Mouse (Mus musculus) limb, embryonic 12.5 days (tissue): ENCODE data around the gene Fads6. TPM values are rescaled to one million over a fixed set of nuclear protein-coding genes. Genes with fewer than 3 reads are reported as not detected.

ENCODE experiments used
- ATAC-seq: fragments of 200-750 bp; cut with Nextera tagmentation; 2 replicates; pipeline ENCODE4 v1.8.0; 2017; ENCODE audit warnings: low read depth, moderate TSS enrichment; ENCODE audit not compliant: insufficient number of reproducible peaks, insufficient read depth, low FRiP score, low TSS enrichment
- H3K27ac ChIP-seq: fragments of 300-500 bp; sonication (generic); 2 replicates; pipeline ENCODE4 v1.5.1; 2016; ENCODE audit warnings: mild to moderate bottlenecking, moderate library complexity
- H3K27me3 ChIP-seq: fragments of 300-500 bp; sonication (generic); 2 replicates; pipeline ENCODE4 v1.6.1; 2016; ENCODE audit warnings: mild to moderate bottlenecking, moderate library complexity
- H3K36me3 ChIP-seq: fragments of 300-500 bp; sonication (generic); 2 replicates; pipeline ENCODE4 v1.6.1; 2016; ENCODE audit warnings: mild to moderate bottlenecking, moderate library complexity
- H3K4me1 ChIP-seq: fragments of 300-500 bp; sonication (generic); replicated peaks from 2 replicates; pipeline ENCODE4 v1.6.1; 2016
- H3K4me2 ChIP-seq: fragments of 300-500 bp; sonication (generic); 2 replicates; pipeline ENCODE4 v1.6.1; 2016; ENCODE audit warnings: mild to moderate bottlenecking, moderate library complexity
- H3K4me3 ChIP-seq: fragments of 300-500 bp; sonication (generic); replicated peaks from 2 replicates; pipeline ENCODE4 v1.5.1; 2016; ENCODE audit warnings: mild to moderate bottlenecking
- H3K9ac ChIP-seq: fragments of 300-500 bp; sonication (generic); replicated peaks from 2 replicates; pipeline ENCODE4 v1.6.1; 2016; ENCODE audit warnings: mild to moderate bottlenecking, moderate library complexity
- H3K9me3 ChIP-seq: fragments of 300-500 bp; sonication (generic); 2 replicates; pipeline ENCODE4 v1.6.1; 2016; ENCODE audit warnings: mild to moderate bottlenecking, moderate library complexity
- WGBS: fragments of 180-500 bp; shearing (Covaris S2); methylation state at CpG from one replicate; pipeline ENCODE4 v1.1.7; 2016; 5-methylcytosine and 5-hydroxymethylcytosine counted together
- polyA plus RNA-seq: library from polyadenylated mRNA; unstranded; fragments of >200 nt; fragmentation: Nextera tagmentation; extraction: Ambion mirVana; gene quantifications from 2 replicates; pipeline ENCODE4 v1.2.1, GENCODE M21; 2016

Fads6 gene
- polyA plus RNA-seq, 1 experiment from 2014 or later = 0.10 TPM

DNA sequence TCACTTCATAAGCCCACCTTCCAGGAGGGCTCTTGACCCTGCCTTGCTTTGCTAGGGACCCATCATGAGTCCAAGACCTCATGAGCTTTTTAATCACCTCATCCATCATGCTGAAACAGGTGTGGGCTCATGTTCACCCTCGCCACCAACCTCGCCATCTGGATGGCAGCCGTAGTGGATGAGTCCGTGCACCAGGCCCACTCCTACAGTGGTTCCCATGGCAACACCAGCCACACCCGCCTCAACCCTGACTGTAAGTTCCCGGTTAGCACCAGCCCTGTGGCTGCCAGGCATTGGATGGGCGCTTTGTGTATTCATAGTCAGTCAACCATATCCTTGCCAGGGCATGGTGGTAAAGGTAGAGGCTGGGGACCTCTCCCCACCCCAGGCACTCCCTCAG is 29.3 kb upstream of the Fads6 start:
- Histone ChIP-seq H3K9me3 (no peaks in the 10 kb centered on the region), H3K27me3 (peaks cover 89% of the 10 kb centered on the region), H3K4me1 (peaks cover 8% of the 10 kb centered on the region; the same call in 1 of the 2 replicates), H3K4me2 (no peak overlapping the region), H3K36me3 (no peaks in the 10 kb centered on the region), H3K9ac (no peak overlapping the region), H3K27ac (no peak overlapping the region), H3K4me3 (no peak overlapping the region)
- 61% methylated on average over 7 of the region's 7 CpGs for WGBS
- ATAC-seq = no peak

DNA sequence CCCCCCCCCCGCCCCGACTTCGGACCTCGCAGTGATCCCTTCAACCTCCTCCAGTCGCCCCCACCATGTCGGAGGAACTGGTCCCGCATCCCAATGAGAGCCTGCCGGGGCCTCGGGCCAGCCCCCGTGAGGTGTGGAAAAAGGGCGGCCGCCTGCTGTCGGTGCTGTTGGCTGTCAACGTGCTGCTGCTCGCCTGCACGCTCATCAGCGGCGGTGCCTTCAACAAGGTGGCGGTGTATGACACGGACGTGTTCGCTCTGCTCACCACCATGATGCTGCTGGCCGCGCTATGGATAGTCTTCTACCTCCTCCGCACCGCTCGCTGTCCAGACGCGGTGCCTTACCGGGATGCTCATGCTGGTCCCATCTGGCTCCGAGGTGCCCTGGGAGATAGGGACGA is 25.9 kb upstream of the Fads6 start:
- H3K9me3 ChIP-seq = no peaks in the 10 kb centered on the region
- H3K27me3 ChIP-seq = peaks cover 95% of the 10 kb centered on the region
- H3K4me1 ChIP-seq = peaks cover 9% of the 10 kb centered on the region; the same call in 1 of the 2 replicates
- 14% methylated on average over 32 of the region's 32 CpGs for WGBS
- H3K4me3 ChIP-seq = no peak overlapping the region
- no peak for ATAC-seq
- no peak overlapping the region for H3K4me2 ChIP-seq
- no peak overlapping the region for H3K27ac ChIP-seq
- no peak overlapping the region for H3K9ac ChIP-seq
- no peaks in the 10 kb centered on the region for H3K36me3 ChIP-seq

DNA sequence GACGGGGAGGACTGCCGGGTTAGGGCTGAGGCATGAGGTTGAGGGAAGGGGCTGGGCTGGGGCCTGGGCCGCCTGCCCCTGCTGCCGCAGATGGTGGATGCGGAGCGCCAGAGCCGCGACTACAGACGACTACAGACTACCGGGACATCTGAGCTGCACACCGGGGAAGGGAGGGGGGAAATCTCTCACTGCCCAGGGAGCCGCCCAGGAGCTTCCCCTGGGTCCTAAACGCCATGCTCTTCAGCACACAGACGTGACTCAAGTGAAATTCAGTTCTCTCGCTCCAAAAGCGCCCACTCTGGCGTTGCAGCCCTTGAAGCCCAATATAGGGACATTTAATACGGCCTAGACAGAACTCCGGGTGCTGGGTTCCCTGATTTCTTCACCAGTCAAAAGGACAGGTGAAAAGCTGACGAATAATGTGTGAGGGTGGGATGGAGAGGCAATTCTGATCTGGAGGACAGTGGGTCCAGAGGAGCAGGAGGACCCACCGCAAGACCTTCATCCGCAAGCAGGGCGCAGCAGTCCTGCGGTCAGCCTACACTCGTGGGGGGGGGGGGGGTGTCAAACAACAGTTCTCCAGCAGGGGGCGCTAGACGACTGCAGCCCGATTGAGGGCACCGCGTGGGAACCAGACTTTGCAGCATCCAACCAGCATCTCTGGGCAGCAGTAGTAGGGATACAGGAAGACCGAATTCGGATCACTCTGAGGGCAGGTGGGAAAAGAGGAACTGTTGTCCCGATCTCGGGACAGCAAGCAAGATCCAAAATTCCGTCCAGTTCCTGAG is 24.6 kb upstream of the Fads6 start, which contains the start of gene Ush1g:
Gene Ush1g (minus strand): TSS at position 136 of the 788 bp plus-strand sequence.
- no peak for ATAC-seq
- Histone ChIP-seq H3K4me2 (peak within 1 kb of the TSS; percentile 26), H3K4me3 (peak within 1 kb of the TSS; percentile 13; the same call in 1 of the 2 replicates), H3K4me1 (peaks cover 9% of the 10 kb centered on the region; the same call in 1 of the 2 replicates), H3K27me3 (peaks cover 97% of the 10 kb centered on the region), H3K9ac (no peak within 1 kb of the TSS), H3K27ac (no peak within 1 kb of the TSS), H3K36me3 (no peaks in the 10 kb centered on the region), H3K9me3 (no peaks in the 10 kb centered on the region)
- 3% methylated on average over 35 of the region's 35 CpGs for WGBS

DNA sequence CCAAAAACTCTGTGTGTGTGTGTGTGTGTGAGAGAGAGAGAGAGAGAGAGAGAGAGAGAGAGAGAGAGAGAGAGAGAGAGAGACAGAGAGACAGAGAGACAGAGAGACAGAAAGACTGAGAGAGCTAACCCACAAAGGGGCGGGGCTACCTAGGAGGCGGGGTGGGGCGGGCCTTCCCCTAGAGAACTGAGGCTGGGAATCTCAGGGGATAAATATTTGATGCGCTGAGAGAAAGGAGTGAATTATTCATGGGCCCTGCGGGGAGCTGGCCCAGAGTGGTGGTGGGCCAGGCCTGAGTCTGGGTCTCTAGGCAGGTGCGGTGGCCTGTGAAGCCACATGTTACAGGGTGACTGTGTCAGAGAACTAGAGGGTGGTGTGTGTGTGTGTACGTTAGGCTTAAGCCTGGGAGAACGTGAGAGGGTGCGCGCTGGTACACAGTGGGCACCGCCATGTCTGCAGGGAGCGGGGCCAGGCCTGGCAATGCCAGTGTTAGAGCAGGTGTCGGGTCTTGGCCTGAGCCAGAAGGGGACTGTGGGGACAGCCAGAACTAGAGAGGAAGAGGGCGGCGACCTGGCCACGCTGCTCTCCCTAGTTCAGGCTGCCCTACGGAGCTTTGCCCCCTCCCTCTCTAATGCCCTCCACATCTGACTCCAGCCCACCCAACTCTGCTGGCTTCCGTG is 22.4 kb upstream of the Fads6 start:
- Histone ChIP-seq H3K27ac (no peak overlapping the region), H3K36me3 (no peaks in the 10 kb centered on the region), H3K4me2 (no peak overlapping the region), H3K27me3 (peaks cover 100% of the 10 kb centered on the region), H3K4me1 (peaks cover 9% of the 10 kb centered on the region; the same call in 1 of the 2 replicates), H3K9me3 (no peaks in the 10 kb centered on the region), H3K4me3 (no peak overlapping the region), H3K9ac (no peak overlapping the region)
- no peak for ATAC-seq
- WGBS = 4% methylated on average over 18 of the region's 18 CpGs

DNA sequence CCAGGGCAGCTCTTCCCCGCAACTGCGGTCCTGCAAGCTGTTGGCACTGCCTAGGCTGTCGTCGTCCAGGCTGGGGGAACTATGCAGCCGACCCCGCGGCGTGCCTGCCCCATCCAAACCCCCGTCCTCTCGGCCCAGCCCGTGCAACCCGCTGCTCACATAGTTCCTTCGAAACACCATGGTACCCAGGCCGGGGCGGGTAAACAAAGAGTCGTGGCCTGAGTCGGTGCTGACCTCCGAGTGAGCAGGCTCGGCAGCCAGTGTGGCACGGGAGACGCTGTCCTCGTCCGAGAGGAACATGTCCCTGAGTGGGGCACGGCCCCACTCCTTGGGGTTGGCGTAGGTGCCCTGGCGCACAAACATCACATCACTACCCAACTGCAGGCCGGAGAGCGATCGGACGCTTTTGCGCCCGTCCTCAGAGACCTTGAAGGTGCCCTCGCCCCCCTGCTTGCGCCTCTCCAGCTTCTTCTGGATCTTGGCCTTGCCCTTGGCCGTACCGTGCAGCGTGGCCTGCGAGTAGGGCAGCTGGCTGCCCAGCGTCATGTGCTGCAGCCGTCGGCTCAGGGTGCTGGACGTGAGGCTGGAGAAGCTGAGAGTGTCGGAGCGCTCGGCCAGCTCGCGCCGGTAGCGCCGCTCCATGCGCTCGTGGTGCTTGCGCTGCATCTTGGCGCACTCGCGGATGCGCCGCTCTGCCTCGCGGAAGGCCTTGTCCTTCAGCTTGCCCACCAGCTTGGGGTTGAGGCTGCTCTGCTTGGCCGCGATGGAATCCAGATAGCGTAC is 21.0 kb upstream of the Fads6 start:
- Histone ChIP-seq H3K27ac (no peak overlapping the region), H3K36me3 (no peaks in the 10 kb centered on the region), H3K4me1 (peaks cover 9% of the 10 kb centered on the region; the same call in 1 of the 2 replicates), H3K4me3 (peak overlapping the region; percentile 18; the same call in 1 of the 2 replicates), H3K9me3 (no peaks in the 10 kb centered on the region), H3K27me3 (peaks cover 100% of the 10 kb centered on the region), H3K9ac (no peak overlapping the region), H3K4me2 (no peak overlapping the region)
- ATAC-seq = no peak
- 4% methylated on average over 63 of the region's 63 CpGs for WGBS

DNA sequence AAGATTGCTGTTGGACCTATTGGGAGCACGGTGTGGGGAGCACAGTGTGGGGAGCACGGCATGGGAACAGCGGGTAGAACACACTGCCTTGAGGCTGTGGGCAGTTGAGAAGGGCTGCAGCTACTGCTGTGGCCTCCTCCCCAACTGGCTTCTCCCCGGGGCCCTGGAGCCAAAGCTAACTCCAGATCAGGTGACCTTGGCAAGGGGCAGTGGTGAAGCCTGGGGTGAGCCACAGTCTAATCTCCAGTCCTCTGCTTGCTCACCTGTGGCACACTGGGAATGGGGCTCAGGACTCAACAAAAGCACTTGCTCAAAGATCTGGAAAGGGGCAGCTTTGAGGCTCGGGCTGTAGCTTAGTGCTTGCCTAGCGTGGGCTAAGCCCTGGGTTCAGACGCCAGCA is 19.7 kb upstream of the Fads6 start:
- Histone ChIP-seq H3K36me3 (no peaks in the 10 kb centered on the region), H3K4me3 (no peak overlapping the region), H3K4me1 (peaks cover 5% of the 10 kb centered on the region; the same call in 1 of the 2 replicates), H3K27me3 (peaks cover 100% of the 10 kb centered on the region), H3K9ac (no peak overlapping the region), H3K4me2 (no peak overlapping the region), H3K27ac (no peak overlapping the region), H3K9me3 (no peaks in the 10 kb centered on the region)
- no peak for ATAC-seq
- WGBS = 67% methylated on average over 7 of the region's 7 CpGs

DNA sequence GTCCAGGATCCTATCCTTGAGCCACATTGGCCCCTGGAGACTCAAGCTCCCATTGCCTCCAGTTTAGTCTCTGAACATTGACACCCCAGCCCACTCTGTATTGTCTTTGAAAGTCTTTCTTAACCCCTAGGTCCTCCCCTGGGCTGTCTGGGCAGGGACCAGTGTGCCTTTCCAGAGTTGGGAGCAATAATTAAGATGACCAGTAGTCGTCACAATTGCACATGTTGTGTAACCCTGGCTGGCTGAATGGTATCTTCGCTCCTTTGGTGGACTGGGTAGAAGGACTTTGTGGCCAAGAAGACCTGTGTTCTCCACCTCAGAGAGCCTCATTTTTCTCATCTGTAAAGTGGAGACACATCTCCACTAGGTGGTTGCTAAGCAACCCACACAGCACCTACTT is 16.8 kb upstream of the Fads6 start:
- H3K27me3 ChIP-seq = peaks cover 82% of the 10 kb centered on the region
- no peak for ATAC-seq
- H3K4me1 ChIP-seq = no peaks in the 10 kb centered on the region
- no peaks in the 10 kb centered on the region for H3K36me3 ChIP-seq
- no peak overlapping the region for H3K27ac ChIP-seq
- no peak overlapping the region for H3K4me2 ChIP-seq
- WGBS = 46% methylated on average over 2 of the region's 2 CpGs
- H3K9me3 ChIP-seq = no peaks in the 10 kb centered on the region
- H3K9ac ChIP-seq = no peak overlapping the region
- H3K4me3 ChIP-seq = no peak overlapping the region

DNA sequence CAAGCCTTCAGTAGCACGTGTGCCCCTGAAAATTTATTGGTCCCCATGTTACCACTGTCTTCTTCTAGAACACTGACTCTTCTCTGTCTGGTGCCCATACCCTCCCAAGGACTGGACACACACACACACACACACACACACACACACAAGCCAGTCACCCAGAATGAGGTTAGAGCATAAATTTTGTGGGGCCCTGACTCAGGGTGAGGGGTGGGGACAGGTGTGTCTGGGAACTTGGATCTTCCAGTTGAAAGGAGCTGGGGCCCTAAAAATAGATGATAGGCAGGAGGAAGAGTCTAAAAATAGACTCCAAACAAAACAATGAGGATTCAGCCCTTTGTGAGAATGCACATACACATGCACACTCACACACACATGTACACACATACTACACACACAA is 11.3 kb upstream of the Fads6 start:
- Histone ChIP-seq H3K4me3 (no peak overlapping the region), H3K36me3 (no peaks in the 10 kb centered on the region), H3K9me3 (no peaks in the 10 kb centered on the region), H3K4me1 (no peaks in the 10 kb centered on the region; the same call in 1 of the 2 replicates), H3K27me3 (peaks cover 66% of the 10 kb centered on the region), H3K27ac (no peak overlapping the region), H3K9ac (no peak overlapping the region), H3K4me2 (no peak overlapping the region)
- WGBS = 65% methylated on average over 1 of the region's 1 CpGs
- ATAC-seq = no peak

DNA sequence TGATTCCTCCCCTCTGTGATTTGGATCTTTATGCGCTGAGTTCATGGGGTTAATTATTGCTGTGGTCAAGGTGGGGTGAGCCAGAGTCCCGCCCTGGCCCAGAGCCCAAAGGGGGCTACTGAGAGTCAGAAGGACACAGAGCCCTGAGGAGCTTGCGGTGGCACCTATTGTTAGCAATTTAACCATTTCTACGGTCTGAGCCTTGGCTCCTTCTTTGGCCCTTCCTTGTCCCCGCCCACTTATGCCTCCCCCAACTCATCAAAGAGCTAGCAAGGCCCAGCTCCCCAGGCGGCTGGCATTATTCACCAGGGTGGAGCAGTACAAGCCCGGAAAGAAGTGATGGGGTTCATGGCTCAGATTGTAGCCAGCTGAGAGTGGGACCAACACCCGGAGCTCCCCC is 9.4 kb upstream of the Fads6 start, which contains the start of gene Otop2:
Gene Otop2 (plus strand): TSS at position 301 of the 400 bp plus-strand sequence.
- Histone ChIP-seq H3K4me1 (no peaks in the 10 kb centered on the region; the same call in 1 of the 2 replicates), H3K36me3 (no peaks in the 10 kb centered on the region), H3K4me2 (no peak within 1 kb of the TSS), H3K27me3 (peaks cover 50% of the 10 kb centered on the region), H3K27ac (no peak within 1 kb of the TSS), H3K9ac (no peak within 1 kb of the TSS), H3K4me3 (no peak within 1 kb of the TSS), H3K9me3 (no peaks in the 10 kb centered on the region)
- ATAC-seq = no peak
- 14% methylated on average over 8 of the region's 8 CpGs for WGBS

DNA sequence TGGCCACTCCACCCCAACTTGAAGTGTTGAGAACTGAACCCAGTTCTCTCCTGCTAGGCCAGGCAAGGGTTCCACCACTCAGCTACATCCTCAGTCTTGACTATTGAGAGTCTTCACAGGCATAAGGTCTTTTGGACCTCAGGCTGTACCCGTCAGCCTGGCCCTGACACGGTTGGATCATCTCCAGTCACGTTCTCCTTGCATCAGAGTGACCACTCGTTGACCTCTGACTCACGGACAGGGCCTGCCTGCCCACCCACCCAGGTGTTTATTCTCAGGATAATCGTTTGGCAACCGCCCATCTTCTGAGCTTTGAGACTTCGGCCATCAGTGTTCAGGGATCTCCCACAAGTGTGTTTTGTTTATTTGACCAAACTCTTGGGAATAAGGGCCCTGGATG is 5.7 kb upstream of the Fads6 start:
- WGBS = 67% methylated on average over 8 of the region's 8 CpGs
- Histone ChIP-seq H3K27ac (no peak overlapping the region), H3K27me3 (peaks cover 56% of the 10 kb centered on the region), H3K9me3 (0 out of 2 replicates have a peak, but pooled peaks cover 6% of the 10 kb centered on the region), H3K9ac (no peak overlapping the region), H3K4me2 (no peak overlapping the region), H3K4me1 (no peaks in the 10 kb centered on the region; the same call in 1 of the 2 replicates), H3K36me3 (no peaks in the 10 kb centered on the region), H3K4me3 (no peak overlapping the region)
- ATAC-seq = no peak

DNA sequence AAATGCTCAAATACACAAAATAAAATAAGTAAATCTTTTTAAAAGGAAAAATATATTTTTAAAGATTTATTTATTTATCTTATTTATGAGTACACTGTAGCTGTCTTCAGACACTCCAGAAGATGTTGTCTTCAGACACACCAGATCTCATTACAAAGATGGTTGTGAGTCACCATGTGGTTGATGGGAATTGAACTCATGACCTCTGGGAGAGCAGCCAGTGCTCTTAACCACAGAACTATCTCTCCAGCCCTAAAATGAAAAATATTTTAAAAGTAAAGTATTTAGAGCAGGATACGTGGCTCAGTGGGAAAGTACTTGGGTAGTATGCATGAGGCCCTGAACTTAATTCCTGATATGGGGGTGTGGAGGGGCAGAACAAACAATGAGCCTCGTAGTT is 3.9 kb upstream of the Fads6 start:
- H3K9ac ChIP-seq = no peak overlapping the region
- H3K4me1 ChIP-seq = peaks cover 11% of the 10 kb centered on the region
- 88% methylated on average over 2 of the region's 2 CpGs for WGBS
- no peak overlapping the region for H3K27ac ChIP-seq
- H3K9me3 ChIP-seq = 0 out of 2 replicates have a peak, but pooled peaks cover 6% of the 10 kb centered on the region
- peaks cover 60% of the 10 kb centered on the region for H3K27me3 ChIP-seq
- H3K36me3 ChIP-seq = no peaks in the 10 kb centered on the region
- H3K4me3 ChIP-seq = no peak overlapping the region
- H3K4me2 ChIP-seq = no peak overlapping the region
- no peak for ATAC-seq
